ENCODE assay signal across 9 mouse cellular contexts in the genomic region with DNA sequence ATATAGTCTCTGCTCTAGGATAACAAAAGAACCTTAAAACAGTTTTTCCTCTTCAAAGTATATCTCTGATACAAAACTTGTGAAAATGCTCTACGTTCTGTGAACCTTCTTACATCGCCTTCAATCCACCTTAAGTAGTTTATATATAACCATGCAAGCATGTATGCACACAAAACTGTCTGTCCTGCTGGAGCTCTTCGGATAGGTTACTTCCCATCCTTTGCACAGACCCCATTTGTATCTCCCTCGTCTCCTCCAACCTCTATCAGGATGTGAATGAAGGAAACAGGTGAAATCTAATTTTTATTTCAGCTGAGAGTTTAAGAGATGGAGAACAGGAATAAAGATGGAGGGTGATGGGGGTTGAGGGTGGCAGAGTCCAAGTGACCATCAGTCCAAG. TPM values are rescaled to one million over a fixed set of nuclear protein-coding genes. Genes with fewer than 3 reads are reported as not detected.
DNase-seq lines count a peak whose midpoint lies in the region; ATAC-seq and TF ChIP-seq lines count a peak whose summit lies in the region.
"Had no signal": no experiment of that assay in that cellular context is flagged by ENCODE, and none has a peak within 500 bp of the region (broad histone marks: within the 10 kb centered on the region; RNA-seq: fewer than 3 reads in every experiment).

No protein-coding gene starts in this region.

- H3K4me1 ChIP-seq in kidney, postnatal 0 days (replicated peaks; ENCODE audit: insufficient read depth, low read length), result 0 out of 2 replicates have a peak, but pooled peaks cover 8% of the 10 kb centered on the region
- peaks cover 20% of the 10 kb centered on the region for H3K4me1 ChIP-seq in embryonic facial prominence, embryonic 13.5 days
- H3K4me1 ChIP-seq in intestine, embryonic 15.5 days (replicated peaks), result no peaks in the 10 kb centered on the region
- H3K4me1 ChIP-seq in midbrain, embryonic 16.5 days (ENCODE audit: control insufficient read depth, insufficient read depth, low read length), result peaks cover 15% of the 10 kb centered on the region

- H3K27ac ChIP-seq in kidney, postnatal 0 days, result peak overlapping the region; percentile 93; the same call in 1 of the 2 replicates
- H3K27ac ChIP-seq in embryonic facial prominence, embryonic 13.5 days, result peak overlapping the region; percentile 95
- H3K27ac ChIP-seq in intestine, embryonic 15.5 days, result no peak overlapping the region
- no peak overlapping the region for H3K27ac ChIP-seq in midbrain, embryonic 16.5 days (ENCODE audit: low read length)

- no peak for TF ChIP-seq CTCF in kidney, postnatal 0 days (IDR thresholded peaks at IDR 0.05; ENCODE audit: low read depth)

- 42% methylated on average over 4 of the region's 4 CpGs for WGBS in kidney, postnatal 0 days
- WGBS in embryonic facial prominence, embryonic 13.5 days, result 46% methylated on average over 4 of the region's 4 CpGs
- WGBS in intestine, embryonic 15.5 days, result 34% methylated on average over 4 of the region's 4 CpGs
- 48% methylated on average over 4 of the region's 4 CpGs for WGBS in midbrain, embryonic 16.5 days

- H3K27me3 ChIP-seq in kidney, postnatal 0 days (ENCODE audit: insufficient read depth, low read length), result no peaks in the 10 kb centered on the region
- no peaks in the 10 kb centered on the region for H3K27me3 ChIP-seq in embryonic facial prominence, embryonic 13.5 days
- no peaks in the 10 kb centered on the region for H3K27me3 ChIP-seq in intestine, embryonic 15.5 days (replicated peaks)
- H3K27me3 ChIP-seq in midbrain, embryonic 16.5 days (ENCODE audit: control insufficient read depth, insufficient read depth, low read depth, low read length), result no peaks in the 10 kb centered on the region

- peak overlapping the region; percentile 94; the same call in 1 of the 2 replicates for H3K9ac ChIP-seq in kidney, postnatal 0 days (ENCODE audit: low read depth, low read length)
- H3K9ac ChIP-seq in embryonic facial prominence, embryonic 13.5 days, result peak overlapping the region; percentile 95
- H3K9ac ChIP-seq in intestine, embryonic 15.5 days, result peak overlapping the region; percentile 94
- peak overlapping the region; percentile 17; the same call in 1 of the 2 replicates for H3K9ac ChIP-seq in midbrain, embryonic 16.5 days (ENCODE audit: low read depth, low read length)

- peaks cover 5% of the 10 kb centered on the region; the same call in 1 of the 2 replicates for H3K36me3 ChIP-seq in kidney, postnatal 0 days (ENCODE audit: insufficient read depth, low read length)
- peaks cover 17% of the 10 kb centered on the region for H3K36me3 ChIP-seq in embryonic facial prominence, embryonic 13.5 days
- H3K36me3 ChIP-seq in intestine, embryonic 15.5 days, result no peaks in the 10 kb centered on the region; the same call in 1 of the 2 replicates
- H3K36me3 ChIP-seq in midbrain, embryonic 16.5 days (ENCODE audit: control insufficient read depth, insufficient read depth, low read length), result 0 out of 2 replicates have a peak, but pooled peaks cover 2% of the 10 kb centered on the region

- DNase-seq in kidney, postnatal 0 days (ENCODE audit: low spot score), result no peak
- DNase-seq in kidney, adult 8-10 months, result no peak
- DNase-seq in thymus, postnatal 10 days (ENCODE audit: low spot score in 2 of 2), result no peak
- DNase-seq in left cerebral cortex, postnatal 4 days, result no peak
- DNase-seq in spleen, postnatal 4 days (ENCODE audit: low spot score in 2 of 2), result no peak

- H3K4me3 ChIP-seq in kidney, postnatal 0 days (replicated peaks; ENCODE audit: low read depth, low read length), result peak overlapping the region; percentile 71
- peak overlapping the region; percentile 69 for H3K4me3 ChIP-seq in embryonic facial prominence, embryonic 13.5 days
- peak overlapping the region; percentile 76 for H3K4me3 ChIP-seq in intestine, embryonic 15.5 days (replicated peaks)
- H3K4me3 ChIP-seq in midbrain, embryonic 16.5 days (ENCODE audit: low read depth, low read length), result peak overlapping the region; percentile 77

- ATAC-seq in kidney, postnatal 0 days (replicated peaks; ENCODE audit: low FRiP score, low read depth), result no peak
- ATAC-seq in embryonic facial prominence, embryonic 13.5 days (ENCODE audit: insufficient number of reproducible peaks, insufficient read depth, low FRiP score, low TSS enrichment, low read depth), result no peak
- 0 out of 2 replicates have a peak, but pooled peaks have one; percentile 19 for ATAC-seq in intestine, embryonic 15.5 days
- peak; percentile 58 for ATAC-seq in midbrain, embryonic 16.5 days

- H3K4me2 ChIP-seq in kidney, postnatal 0 days (ENCODE audit: low read length), result peak overlapping the region; percentile 80
- peak overlapping the region; percentile 66 for H3K4me2 ChIP-seq in embryonic facial prominence, embryonic 13.5 days
- peak overlapping the region; percentile 71 for H3K4me2 ChIP-seq in intestine, embryonic 15.5 days (replicated peaks)
- H3K4me2 ChIP-seq in midbrain, embryonic 16.5 days (ENCODE audit: low read length), result peak overlapping the region; percentile 66

- H3K9me3 ChIP-seq in kidney, postnatal 0 days (replicated peaks; ENCODE audit: low read length), result no peaks in the 10 kb centered on the region
- no peaks in the 10 kb centered on the region; the same call in 1 of the 2 replicates for H3K9me3 ChIP-seq in embryonic facial prominence, embryonic 13.5 days
- no peaks in the 10 kb centered on the region for H3K9me3 ChIP-seq in intestine, embryonic 15.5 days
- no peaks in the 10 kb centered on the region for H3K9me3 ChIP-seq in midbrain, embryonic 16.5 days (replicated peaks; ENCODE audit: control insufficient read depth, low read length, poor library complexity, severe bottlenecking)

- intact Hi-C loops in left cerebral cortex, postnatal 4 days (cut with DNase I), result loop anchor here (10.0 kb wide), 1 partner anchor 276 kb away; no protein-coding TSS in a partner anchor

RNA-seq across cellular contexts. Expression of a gene that starts 0.4 kb away (rescaled TPM):
- 18.7 and 22.6 TPM in 2 replicates for polyA plus RNA-seq in kidney, postnatal 0 days (2015; fragmentation: Nextera tagmentation; extraction: Ambion mirVana)
- 52.3 and 54.0 TPM in 2 replicates for polyA plus RNA-seq in embryonic facial prominence, embryonic 13.5 days (2015; fragmentation: Nextera tagmentation; extraction: Ambion mirVana)
- 28.8 and 29.4 TPM in 2 replicates for polyA plus RNA-seq in intestine, embryonic 15.5 days (2015; fragmentation: Nextera tagmentation; extraction: Ambion mirVana)
- polyA plus RNA-seq in midbrain, embryonic 16.5 days (2015; fragmentation: Nextera tagmentation; extraction: Ambion mirVana), result 20.8 and 22.7 TPM in 2 replicates
- total RNA-seq in left cerebral cortex, postnatal 4 days (2021), result 10 to 100 TPM; 27.9 to 29.8 TPM

RNA-seq across cellular contexts. Expression of a gene that starts 46.5 kb away (rescaled TPM):
- 52.3 and 54.5 TPM in 2 replicates for polyA plus RNA-seq in kidney, postnatal 0 days (2015; fragmentation: Nextera tagmentation; extraction: Ambion mirVana)
- not detected in 2 replicates for polyA plus RNA-seq in embryonic facial prominence, embryonic 13.5 days (2015; fragmentation: Nextera tagmentation; extraction: Ambion mirVana)
- not detected in 2 replicates for polyA plus RNA-seq in intestine, embryonic 15.5 days (2015; fragmentation: Nextera tagmentation; extraction: Ambion mirVana)
- polyA plus RNA-seq in midbrain, embryonic 16.5 days (2015; fragmentation: Nextera tagmentation; extraction: Ambion mirVana), result not detected in 2 replicates
- total RNA-seq in left cerebral cortex, postnatal 4 days (2021), result not detected
- polyA plus RNA-seq: frontal cortex, adult 2 months had no signal

Comparison
In these comparisons a context has a peak if more than half of its experiments do, and no peak if none do; other contexts are left out.
1. ATAC-seq: peak in intestine, embryonic 15.5 days (single experiment) and midbrain, embryonic 16.5 days (single experiment); none in kidney, postnatal 0 days (single experiment) and embryonic facial prominence, embryonic 13.5 days (single experiment).
2. H3K27ac ChIP-seq: peak in kidney, postnatal 0 days (single experiment) and embryonic facial prominence, embryonic 13.5 days (single experiment); none in intestine, embryonic 15.5 days (single experiment) and midbrain, embryonic 16.5 days (single experiment).
3. H3K9ac ChIP-seq: peak in every context shown above with its lines; median percentile 95 in embryonic facial prominence, embryonic 13.5 days; 94 in kidney, postnatal 0 days; 94 in intestine, embryonic 15.5 days; 17 in midbrain, embryonic 16.5 days.
4. RNA of a gene that starts 46.5 kb away (polyA plus RNA-seq): 52.3 to 54.5 TPM in kidney, postnatal 0 days; not detected in intestine, embryonic 15.5 days, not detected in embryonic facial prominence, embryonic 13.5 days and not detected in midbrain, embryonic 16.5 days; every median in the first group is over 10 times any median in the second.
5. Peak in every context shown above with its lines, with median percentiles within 50 percentile points of each other: H3K4me2 ChIP-seq and H3K4me3 ChIP-seq.